Mouse (Mus musculus) stomach, embryonic 15.5 days (tissue): ENCODE data around the gene Ahcy. TPM values are rescaled to one million over a fixed set of nuclear protein-coding genes. Genes with fewer than 3 reads are reported as not detected.
A peak's percentile ranks its signal among the peaks of the same experiment; 100 is the strongest.
"Not testable (repeated sequence)": the region's sequence is repeated elsewhere in the genome, so short reads cannot be mapped to it uniquely, and the experiment has no call there.

Experiments used
- ATAC-seq: fragments of 200-750 bp; cut with Nextera tagmentation; 2 replicates; pipeline ENCODE4 v1.8.0; 2017; ENCODE audit warnings: low read depth, moderate number of reproducible peaks, moderate TSS enrichment; ENCODE audit not compliant: insufficient read depth, low FRiP score
- H3K27ac ChIP-seq: fragments of 300-500 bp; sonication (generic); 2 replicates; pipeline ENCODE4 v1.5.1; 2015; ENCODE audit warnings: mild to moderate bottlenecking, inconsistent platforms
- H3K27me3 ChIP-seq: fragments of 300-500 bp; sonication (generic); replicated peaks from 2 replicates; pipeline ENCODE4 v1.6.1; 2015; ENCODE audit warnings: inconsistent platforms
- H3K36me3 ChIP-seq: fragments of 300-500 bp; sonication (generic); 2 replicates; pipeline ENCODE4 v1.6.1; 2015; ENCODE audit warnings: inconsistent platforms
- H3K4me1 ChIP-seq: fragments of 300-500 bp; sonication (generic); 2 replicates; pipeline ENCODE4 v1.6.1; 2015; ENCODE audit warnings: inconsistent platforms
- H3K4me2 ChIP-seq: fragments of 300-500 bp; sonication (generic); 2 replicates; pipeline ENCODE4 v1.6.1; 2015; ENCODE audit warnings: mild to moderate bottlenecking, inconsistent platforms
- H3K4me3 ChIP-seq: fragments of 300-500 bp; sonication (generic); replicated peaks from 2 replicates; pipeline ENCODE4 v1.5.1; 2015; ENCODE audit warnings: inconsistent platforms
- H3K9ac ChIP-seq: fragments of 300-500 bp; sonication (generic); 2 replicates; pipeline ENCODE4 v1.6.1; 2015; ENCODE audit warnings: inconsistent platforms
- H3K9me3 ChIP-seq: fragments of 300-500 bp; sonication (generic); 2 replicates; pipeline ENCODE4 v1.6.1; 2016; ENCODE audit warnings: inconsistent platforms
- WGBS: fragments of 180-500 bp; shearing (Covaris S2); methylation state at CpG from one replicate; pipeline ENCODE4 v1.1.7; 2015; 5-methylcytosine and 5-hydroxymethylcytosine counted together
- polyA plus RNA-seq: library from polyadenylated mRNA; unstranded; fragments of >200 nt; fragmentation: Nextera tagmentation; extraction: Ambion mirVana; gene quantifications from 2 replicates; pipeline ENCODE4 v1.2.1, GENCODE M21; 2015

Gene Ahcy
- 63.5 and 72.9 TPM in 2 replicates for polyA plus RNA-seq

DNA sequence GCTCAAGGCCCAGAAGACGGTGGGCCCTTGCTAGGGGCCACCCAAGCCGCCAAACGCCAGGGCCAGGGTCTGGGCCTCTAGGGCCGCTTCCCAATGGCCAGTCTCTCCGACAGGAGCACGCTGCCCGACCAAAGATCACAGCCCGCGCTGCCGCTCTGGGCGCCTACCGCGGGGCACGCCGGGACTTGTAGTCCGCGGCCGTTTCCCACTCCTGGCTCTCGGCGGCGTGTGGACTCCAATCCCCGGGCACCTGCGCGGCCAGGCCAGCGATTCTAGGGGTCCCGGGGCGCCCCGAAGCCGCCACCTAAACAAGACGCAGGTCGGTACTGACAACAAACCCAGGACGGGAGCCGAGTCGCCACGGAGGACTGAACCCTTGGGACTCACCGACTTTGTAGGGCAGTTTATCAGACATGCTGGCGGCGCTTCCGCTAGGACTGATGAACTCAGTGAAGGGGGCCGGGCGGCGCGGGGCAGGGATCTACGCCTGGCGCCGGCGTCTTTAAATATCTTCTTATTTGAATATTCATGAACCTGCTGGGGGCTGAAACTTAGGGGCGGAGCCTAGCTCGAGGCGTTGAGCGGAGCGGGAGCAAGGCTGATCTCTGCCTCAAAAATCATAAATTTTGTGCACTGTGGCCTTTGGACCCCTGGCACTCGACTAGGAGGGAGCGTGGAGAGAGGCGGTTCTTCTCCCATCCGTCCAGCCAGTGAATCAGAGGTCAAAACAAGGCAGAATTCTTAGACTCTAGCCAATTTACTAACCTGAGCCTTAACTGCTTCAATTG lies at the start of gene Ahcy:
Gene Ahcy, minus strand, starts transcription at position 520 of the 788 bp plus-strand sequence.
- H3K36me3 ChIP-seq, result no peaks in the 10 kb centered on the region
- H3K27ac ChIP-seq, result peak within 1 kb of the TSS; percentile 83
- peak within 1 kb of the TSS; percentile 49; the same call in 1 of the 2 replicates for H3K9ac ChIP-seq
- peak within 1 kb of the TSS; percentile 77 for H3K4me3 ChIP-seq
- H3K27me3 ChIP-seq, result no peaks in the 10 kb centered on the region
- peak within 1 kb of the TSS; percentile 72 for H3K4me2 ChIP-seq
- under 1% methylated on average over 56 of the region's 56 CpGs for WGBS
- H3K9me3 ChIP-seq, result no peaks in the 10 kb centered on the region
- peaks cover 22% of the 10 kb centered on the region for H3K4me1 ChIP-seq
- peak; percentile 93 for ATAC-seq

DNA sequence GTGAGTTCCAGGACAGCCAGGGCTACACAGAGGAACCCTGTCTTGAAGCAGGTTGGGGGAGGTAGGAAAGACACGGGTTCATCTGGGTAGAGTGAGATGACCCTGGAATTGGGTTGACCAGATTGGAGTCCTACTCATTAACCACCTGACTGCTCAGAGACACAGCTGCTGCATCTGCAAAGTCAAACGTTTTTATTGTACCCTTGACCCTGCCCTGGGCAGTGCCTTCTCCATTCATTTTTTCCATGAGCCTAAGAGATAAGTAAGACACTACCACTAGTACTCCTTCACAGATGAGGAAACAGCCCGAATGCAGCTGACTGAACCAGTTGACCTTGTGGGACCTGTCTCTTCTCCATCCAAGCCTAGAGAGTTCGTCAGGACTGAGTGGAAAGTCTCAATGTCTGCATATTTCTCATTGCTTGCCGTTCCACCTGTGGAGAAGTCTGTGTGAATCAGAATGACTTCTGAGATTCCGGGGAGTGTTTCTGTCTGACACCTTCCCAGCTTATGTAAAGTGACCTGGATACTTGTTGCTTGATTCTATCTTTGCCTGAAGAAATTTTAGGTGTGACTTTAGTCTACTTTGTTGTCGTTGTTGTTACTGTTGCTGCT lies 41.0 kb upstream of the Ahcy start:
- 67% methylated on average over 7 of the region's 7 CpGs for WGBS
- Histone ChIP-seq H3K27ac (no peak overlapping the region), H3K36me3 (no peaks in the 10 kb centered on the region), H3K4me1 (no peaks in the 10 kb centered on the region), H3K27me3 (no peaks in the 10 kb centered on the region), H3K4me2 (no peak overlapping the region), H3K9me3 (no peaks in the 10 kb centered on the region), H3K9ac (no peak overlapping the region), H3K4me3 (no peak overlapping the region)
- no peak for ATAC-seq

DNA sequence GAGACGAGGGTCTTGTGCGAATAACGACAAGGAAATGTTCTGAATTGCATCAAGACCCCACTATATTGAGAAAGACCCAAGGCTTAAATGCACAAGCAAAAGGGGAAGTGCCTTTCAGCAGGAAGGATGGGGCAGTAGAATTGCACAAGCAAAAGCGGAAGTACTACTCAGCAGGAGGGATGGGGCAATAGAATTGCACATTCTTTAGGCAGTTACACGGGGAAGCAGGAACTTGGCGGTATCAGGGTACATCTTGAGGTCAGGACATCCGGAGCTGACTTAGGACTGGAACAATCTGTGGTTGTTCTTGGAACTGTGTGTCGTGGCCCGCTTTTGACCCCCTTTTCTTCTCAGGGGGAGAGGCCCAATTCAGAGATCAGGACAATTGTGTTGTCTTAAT lies 33.0 kb upstream of the Ahcy start:
- not testable (repeated sequence) for H3K9ac ChIP-seq, H3K36me3 ChIP-seq, H3K9me3 ChIP-seq, H3K4me1 ChIP-seq, H3K4me2 ChIP-seq, H3K4me3 ChIP-seq, H3K27ac ChIP-seq, H3K27me3 ChIP-seq, ATAC-seq
- 80% methylated on average over 9 of the region's 9 CpGs for WGBS

DNA sequence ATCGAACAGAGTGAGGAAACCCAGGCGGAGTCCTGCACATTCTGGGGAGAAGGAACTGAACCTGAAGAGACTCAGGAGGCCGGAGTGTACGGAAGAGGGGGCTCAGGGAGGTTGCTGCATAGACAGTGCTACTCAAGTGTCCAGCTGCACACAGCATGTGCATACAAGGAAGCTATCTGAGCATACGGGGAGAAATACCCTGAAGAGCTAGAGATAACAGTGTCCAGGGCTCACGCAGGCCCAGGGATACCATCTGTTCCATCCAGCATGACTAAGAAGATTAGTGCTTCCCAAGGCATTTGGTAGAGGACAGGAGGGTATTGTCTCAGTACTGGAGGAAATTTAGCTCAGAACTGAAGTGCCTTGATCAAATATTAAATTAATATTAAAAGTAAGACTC lies 29.3 kb upstream of the Ahcy start:
- no peaks in the 10 kb centered on the region for H3K27me3 ChIP-seq
- H3K4me1 ChIP-seq, result no peaks in the 10 kb centered on the region
- H3K4me2 ChIP-seq, result no peak overlapping the region
- 79% methylated on average over 6 of the region's 6 CpGs for WGBS
- ATAC-seq, result no peak
- H3K27ac ChIP-seq, result no peak overlapping the region
- H3K36me3 ChIP-seq, result no peaks in the 10 kb centered on the region
- H3K9ac ChIP-seq, result no peak overlapping the region
- H3K9me3 ChIP-seq, result no peaks in the 10 kb centered on the region
- H3K4me3 ChIP-seq, result no peak overlapping the region

DNA sequence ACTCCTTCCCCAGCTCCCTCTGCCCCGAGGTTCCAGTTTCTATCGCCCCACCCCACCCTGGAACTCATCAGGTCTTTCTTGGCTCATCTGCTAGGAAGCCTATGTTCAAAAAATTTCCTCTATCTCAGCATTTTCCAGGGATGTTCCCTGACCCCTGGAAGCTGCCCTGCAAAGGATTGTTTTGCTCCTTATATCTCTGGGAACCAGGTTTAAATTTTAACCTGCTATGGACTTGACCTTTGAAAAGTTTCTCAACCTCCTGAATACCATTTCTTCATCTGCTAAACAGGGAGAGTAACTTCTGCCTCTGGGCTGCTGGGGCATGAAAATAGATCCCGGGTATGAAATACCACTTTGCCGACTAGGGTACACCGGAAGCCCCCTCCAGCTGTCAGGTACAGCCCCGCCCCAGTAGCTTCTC lies 27.5 kb upstream of the Ahcy start:
- 40% methylated on average over 6 of the region's 6 CpGs for WGBS
- Histone ChIP-seq H3K27me3 (no peaks in the 10 kb centered on the region), H3K27ac (no peak overlapping the region), H3K9me3 (no peaks in the 10 kb centered on the region), H3K4me1 (no peaks in the 10 kb centered on the region), H3K36me3 (no peaks in the 10 kb centered on the region), H3K4me3 (no peak overlapping the region), H3K4me2 (no peak overlapping the region), H3K9ac (no peak overlapping the region)
- no peak for ATAC-seq

DNA sequence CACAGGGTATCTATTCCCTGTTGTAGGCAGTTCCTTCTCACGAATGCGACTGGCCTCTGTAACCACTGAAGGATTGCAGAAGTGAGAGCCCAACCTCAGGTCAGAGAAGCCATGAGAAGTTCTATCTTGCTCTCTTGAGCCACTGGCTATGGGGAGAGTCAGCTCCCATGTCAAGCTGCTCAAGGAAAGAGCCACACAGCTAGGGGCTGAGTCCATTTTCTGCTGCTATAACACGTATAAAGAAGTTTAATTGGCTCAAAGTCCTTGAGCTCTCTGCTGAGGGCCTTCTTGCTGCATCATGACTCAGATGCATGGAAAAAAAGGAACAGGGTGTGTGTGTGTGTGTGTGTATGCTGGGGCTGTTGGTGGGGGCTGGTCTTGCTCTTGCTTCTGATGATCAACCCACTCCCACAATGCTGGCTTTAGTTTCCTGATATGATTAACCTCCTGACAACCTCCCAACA lies 26.5 kb upstream of the Ahcy start:
- WGBS, result 60% methylated on average over 3 of the region's 3 CpGs
- Histone ChIP-seq H3K4me3 (no peak overlapping the region), H3K27me3 (no peaks in the 10 kb centered on the region), H3K9ac (no peak overlapping the region), H3K4me1 (no peaks in the 10 kb centered on the region), H3K36me3 (no peaks in the 10 kb centered on the region), H3K9me3 (no peaks in the 10 kb centered on the region), H3K4me2 (no peak overlapping the region), H3K27ac (no peak overlapping the region)
- ATAC-seq, result no peak

DNA sequence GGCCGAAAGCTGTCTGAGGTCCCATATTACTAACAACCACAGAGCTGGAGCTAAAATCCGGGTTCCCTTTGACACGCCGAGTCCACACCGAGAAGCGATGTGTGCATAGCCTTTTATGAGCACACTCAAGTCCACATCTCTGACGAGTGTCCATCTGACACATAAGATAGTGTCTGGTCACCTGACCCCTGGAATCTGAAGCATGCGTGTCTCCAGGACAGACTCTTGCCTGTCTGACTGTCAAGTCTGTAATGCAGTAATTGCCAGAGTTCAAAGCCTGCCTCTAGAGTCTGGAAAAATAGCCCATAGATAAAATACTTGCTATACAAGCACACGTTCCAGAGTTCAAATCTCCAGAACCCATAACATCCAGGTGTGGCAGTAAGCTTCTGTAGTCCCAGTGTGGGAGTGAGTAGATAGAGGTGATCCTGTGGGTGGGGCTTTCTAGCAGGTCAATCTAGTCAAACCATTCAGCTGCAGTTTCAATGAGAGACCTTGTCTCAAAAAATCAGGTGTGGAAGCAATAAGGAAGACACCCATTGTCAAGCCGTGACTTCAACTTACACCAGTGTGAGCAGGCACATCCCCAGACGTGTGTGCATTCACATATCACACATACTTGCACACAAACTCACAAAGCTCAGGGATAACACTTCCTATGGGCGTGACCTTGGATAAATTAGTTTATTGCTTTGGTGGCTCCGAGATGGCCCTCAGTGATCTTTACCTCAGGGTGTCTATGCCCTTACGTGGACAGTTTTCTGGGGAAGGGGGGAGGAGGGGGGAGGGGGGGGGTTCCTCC lies 25.9 kb upstream of the Ahcy start:
- WGBS, result 76% methylated on average over 14 of the region's 14 CpGs
- Histone ChIP-seq H3K9ac (no peak overlapping the region), H3K27ac (no peak overlapping the region), H3K36me3 (no peaks in the 10 kb centered on the region), H3K4me2 (no peak overlapping the region), H3K27me3 (no peaks in the 10 kb centered on the region), H3K4me1 (no peaks in the 10 kb centered on the region), H3K9me3 (no peaks in the 10 kb centered on the region), H3K4me3 (no peak overlapping the region)
- no peak for ATAC-seq

DNA sequence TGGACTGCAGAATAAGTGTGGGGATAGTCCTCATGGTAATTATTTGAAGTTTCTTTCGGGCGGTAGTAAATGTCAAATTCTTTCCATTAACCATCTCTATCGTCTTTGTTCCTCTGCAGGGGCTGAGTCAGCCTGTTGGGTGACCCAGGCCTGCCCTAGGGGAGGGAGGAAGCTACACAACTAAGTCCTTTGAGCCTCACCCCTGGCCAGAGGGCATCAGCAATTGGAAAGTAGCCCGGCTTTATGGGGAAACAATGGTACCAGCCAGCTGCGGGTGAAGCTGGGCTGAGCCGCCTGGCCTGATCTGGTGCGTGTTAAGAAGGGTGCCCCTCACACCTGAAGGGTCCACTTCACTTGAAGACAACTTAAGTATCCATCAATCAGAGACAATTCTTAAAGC lies 25.1 kb upstream of the Ahcy start:
- H3K9me3 ChIP-seq, result no peaks in the 10 kb centered on the region
- no peaks in the 10 kb centered on the region for H3K27me3 ChIP-seq
- no peaks in the 10 kb centered on the region for H3K36me3 ChIP-seq
- H3K9ac ChIP-seq, result no peak overlapping the region
- H3K27ac ChIP-seq, result no peak overlapping the region
- no peak for ATAC-seq
- no peak overlapping the region for H3K4me2 ChIP-seq
- H3K4me1 ChIP-seq, result no peaks in the 10 kb centered on the region
- no peak overlapping the region for H3K4me3 ChIP-seq
- 72% methylated on average over 7 of the region's 7 CpGs for WGBS

DNA sequence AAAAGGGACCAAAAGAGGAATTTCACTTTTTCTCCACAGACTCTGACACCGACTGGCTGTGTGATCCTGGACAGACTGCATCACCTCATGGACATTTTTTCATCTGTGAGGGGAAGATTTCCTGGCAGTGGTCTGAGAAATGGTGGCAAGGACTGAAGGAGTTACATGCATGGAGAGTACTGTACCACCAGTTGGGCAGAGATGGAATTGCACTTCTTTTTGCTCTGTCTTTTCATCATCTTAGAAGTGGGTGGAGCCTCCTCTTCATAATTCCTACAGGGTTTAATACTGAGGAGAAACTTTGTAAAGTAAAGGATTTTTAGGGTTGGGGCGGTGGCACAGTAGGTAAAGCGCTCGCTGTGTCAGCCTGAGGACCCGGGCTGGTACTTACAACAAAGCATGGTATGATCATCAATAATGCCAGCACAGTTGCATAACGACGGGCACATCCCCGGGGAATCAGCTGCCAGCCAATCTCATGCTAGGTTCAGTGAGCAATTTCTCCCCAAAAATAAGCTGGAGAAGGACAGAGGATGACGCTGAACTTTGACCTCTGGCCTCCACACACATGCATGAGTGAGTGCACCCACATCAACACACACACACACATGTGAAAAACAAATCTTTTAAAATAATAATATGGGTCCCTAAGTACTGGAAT lies 24.6 kb upstream of the Ahcy start:
- Histone ChIP-seq H3K27ac (no peak overlapping the region), H3K36me3 (no peaks in the 10 kb centered on the region), H3K4me2 (no peak overlapping the region)

DNA sequence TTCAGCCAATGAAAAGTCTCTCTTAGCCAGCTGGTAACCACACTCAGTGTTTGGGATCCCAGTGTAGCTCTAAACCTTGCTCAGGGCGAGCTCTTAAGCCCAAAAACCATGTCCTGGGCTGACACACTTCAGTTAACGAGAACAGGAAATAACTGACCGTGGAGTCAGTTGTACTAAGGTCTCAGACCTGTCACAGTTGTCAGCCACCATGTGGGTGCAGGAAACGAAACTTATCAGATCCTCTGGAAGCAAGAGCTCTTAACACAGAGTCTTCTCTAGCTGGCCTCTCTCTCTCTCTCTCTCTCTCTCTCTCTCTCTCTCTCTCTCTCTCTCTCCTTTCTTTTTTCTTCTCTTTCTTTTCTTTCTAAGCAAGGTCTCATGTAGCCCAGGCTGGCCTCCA lies 19.1 kb upstream of the Ahcy start:
- peaks cover 4% of the 10 kb centered on the region; the same call in 1 of the 2 replicates for H3K4me1 ChIP-seq
- no peak overlapping the region for H3K4me2 ChIP-seq
- no peaks in the 10 kb centered on the region for H3K9me3 ChIP-seq
- H3K9ac ChIP-seq, result no peak overlapping the region
- no peak for ATAC-seq
- no peaks in the 10 kb centered on the region for H3K27me3 ChIP-seq
- 52% methylated on average over 4 of the region's 4 CpGs for WGBS
- H3K27ac ChIP-seq, result no peak overlapping the region
- no peaks in the 10 kb centered on the region for H3K36me3 ChIP-seq
- H3K4me3 ChIP-seq, result no peak overlapping the region

More for the DNA sequence above, 24.6 kb upstream of the Ahcy start:
- Histone ChIP-seq H3K4me3 (no peak overlapping the region), H3K4me1 (no peaks in the 10 kb centered on the region), H3K27me3 (no peaks in the 10 kb centered on the region), H3K9me3 (no peaks in the 10 kb centered on the region), H3K9ac (no peak overlapping the region)
- 82% methylated on average over 9 of the region's 9 CpGs for WGBS
- ATAC-seq, result no peak

DNA sequence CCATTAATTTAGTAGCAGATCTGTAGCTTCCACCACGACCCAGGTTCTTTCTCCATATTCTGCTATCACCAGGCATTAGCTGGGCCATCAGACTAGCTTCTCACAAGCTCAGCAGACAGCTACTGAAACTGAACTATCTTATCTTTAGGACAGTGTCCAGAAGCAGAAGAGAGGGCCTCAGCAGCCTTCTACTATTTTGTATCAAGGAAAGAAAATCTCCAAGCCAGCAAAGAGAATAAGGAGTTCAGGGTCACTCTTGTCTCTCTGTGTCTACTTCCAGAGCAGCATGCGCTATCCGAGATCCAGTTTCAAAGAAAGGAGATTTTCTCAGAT lies 17.4 kb upstream of the Ahcy start:
- 85% methylated on average over 3 of the region's 3 CpGs for WGBS

More for the DNA sequence above, 17.4 kb upstream of the Ahcy start:
- ATAC-seq, result peak; percentile 27; the same call in 1 of the 2 replicates
- no peaks in the 10 kb centered on the region for H3K36me3 ChIP-seq
- no peaks in the 10 kb centered on the region for H3K27me3 ChIP-seq
- H3K4me1 ChIP-seq, result peaks cover 4% of the 10 kb centered on the region; the same call in 1 of the 2 replicates
- no peak overlapping the region for H3K4me2 ChIP-seq
- no peak overlapping the region for H3K4me3 ChIP-seq
- H3K9me3 ChIP-seq, result no peaks in the 10 kb centered on the region
- H3K9ac ChIP-seq, result no peak overlapping the region
- no peak overlapping the region for H3K27ac ChIP-seq
